Mouse (Mus musculus): Measurements from ENCODE around the gene Stk26.

DNA sequence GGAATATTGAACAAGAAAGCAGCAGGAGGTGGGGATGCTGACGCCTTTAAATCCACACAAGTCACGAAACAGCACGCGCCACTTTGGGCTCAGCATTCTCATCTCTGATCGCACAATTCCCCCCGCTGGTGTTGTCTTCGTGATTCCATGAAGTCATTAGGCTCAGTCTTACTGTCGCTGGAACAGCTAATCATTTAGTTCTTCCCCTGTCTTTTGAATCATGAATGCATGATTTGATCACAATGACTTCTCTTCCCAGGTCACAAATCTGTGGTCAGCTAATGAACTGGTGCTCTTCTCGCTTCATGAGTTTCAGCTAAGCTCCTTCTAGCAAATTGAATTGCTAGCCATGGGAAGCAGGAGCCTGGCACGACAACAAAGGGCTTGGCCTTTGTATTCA is 42.3 kb upstream of the Stk26 start:
- TF ChIP-seq POLR2A (IDR thresholded peaks at IDR 0.05; ENCODE audit: borderline replicate concordance, extremely low read depth, insufficient read depth, insufficient read length, poor library complexity, severe bottlenecking) (no peak), CTCF (IDR thresholded peaks at IDR 0.05; ENCODE audit: borderline replicate concordance, extremely low read depth, insufficient read depth, insufficient read length) (no peak)
